Mouse (Mus musculus) liver, embryonic 14.5 days (tissue): Measurements from ENCODE around the gene Ptprcap.

Experiments used
- CTCF ChIP-seq: IDR thresholded peaks from 2 replicates; pipeline ENCODE4 v1.5.1; 2016; ENCODE audit warnings: antibody characterized with exemption, low read depth, control low read depth
- EP300 ChIP-seq: IDR thresholded peaks from 2 replicates; pipeline ENCODE4 v1.6.1; 2016; ENCODE audit warnings: antibody characterized with exemption, low read depth

- TF ChIP-seq EP300 (no peak), CTCF (no peak)
Observed at GRCm38 (mm10) chr19:4196048-4196447, 42.6 kb downstream of the Ptprcap start.
